Mouse (Mus musculus): ENCODE results near the gene Lpcat2.

DNA sequence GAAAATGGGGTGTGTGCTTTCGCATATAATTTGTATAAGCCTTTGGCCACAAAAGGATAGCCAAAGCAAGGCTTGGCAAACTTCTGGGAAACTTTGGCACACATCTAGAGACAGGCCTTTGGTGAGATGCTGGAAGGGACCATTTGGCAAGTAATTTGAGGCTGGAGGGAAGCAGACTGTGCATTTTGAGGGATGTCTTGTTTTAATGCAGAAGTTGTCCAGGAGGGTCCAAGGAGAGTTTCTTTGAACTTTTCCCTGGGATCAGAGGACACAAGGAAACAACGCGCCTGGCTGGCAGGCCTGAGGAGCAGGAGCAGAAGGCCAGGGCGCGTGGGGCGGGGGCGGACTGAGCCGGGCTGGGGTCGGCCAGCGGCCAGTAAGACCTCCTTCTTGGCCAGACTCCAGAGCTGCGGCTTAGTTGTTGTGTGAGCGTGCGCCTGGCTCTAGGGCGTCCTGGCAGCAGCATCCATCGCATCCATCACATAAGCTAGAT is 26.8 kb upstream of the Lpcat2 start:
- TF ChIP-seq CTCF (IDR thresholded peaks at IDR 0.05) (no peak), EP300 (IDR thresholded peaks at IDR 0.05) (no peak)
